Comparison of ENCODE assay signal across 13 mouse cellular contexts in genomic region chr16:35564246-35564905, GRCm38 (mm10). TPM values are rescaled to one million over a fixed set of nuclear protein-coding genes. Genes with fewer than 3 reads are reported as not detected.
DNase-seq lines count a peak whose midpoint lies in the region; ATAC-seq and TF ChIP-seq lines count a peak whose summit lies in the region.
"Had no signal": no experiment of that assay in that cellular context is flagged by ENCODE, and none has a peak within 500 bp of the region (broad histone marks: within the 10 kb centered on the region; RNA-seq: fewer than 3 reads in every experiment).

No protein-coding gene starts in this region.

- H3K27ac ChIP-seq in kidney, embryonic 15.5 days, result no peak overlapping the region
- no peak overlapping the region for H3K27ac ChIP-seq in midbrain, embryonic 15.5 days
- H3K27ac ChIP-seq: heart, embryonic 10.5 days had no signal

- 71% methylated on average over 22 of the region's 22 CpGs for WGBS in kidney, embryonic 15.5 days
- 38% methylated on average over 22 of the region's 22 CpGs for WGBS in midbrain, embryonic 15.5 days

- H3K4me2 ChIP-seq in kidney, embryonic 15.5 days, result 0 out of 2 replicates have a peak overlapping the region, but pooled peaks have one; percentile 10
- peak overlapping the region; percentile 20 for H3K4me2 ChIP-seq in midbrain, embryonic 15.5 days

- H3K9me3 ChIP-seq in kidney, embryonic 15.5 days (replicated peaks), result no peaks in the 10 kb centered on the region
- H3K9me3 ChIP-seq in midbrain, embryonic 15.5 days, result no peaks in the 10 kb centered on the region
- H3K9me3 ChIP-seq: heart, embryonic 10.5 days had no signal

- H3K4me1 ChIP-seq in kidney, embryonic 15.5 days, result peaks cover 27% of the 10 kb centered on the region
- H3K4me1 ChIP-seq in midbrain, embryonic 15.5 days, result peaks cover 28% of the 10 kb centered on the region

- no peak overlapping the region for H3K4me3 ChIP-seq in kidney, embryonic 15.5 days (replicated peaks)
- H3K4me3 ChIP-seq in midbrain, embryonic 15.5 days, result no peak overlapping the region
- H3K4me3 ChIP-seq: heart, embryonic 10.5 days had no signal

- no peak for TF ChIP-seq POLR2A in brain, embryonic 14.5 days (IDR thresholded peaks at IDR 0.05; ENCODE audit: borderline replicate concordance, extremely low read depth, insufficient read depth, insufficient read length, poor library complexity, severe bottlenecking)

- TF ChIP-seq CTCF in brain, embryonic 14.5 days (IDR thresholded peaks at IDR 0.05; ENCODE audit: borderline replicate concordance, extremely low read depth, insufficient read depth, insufficient read length), result no peak

- DNase-seq in kidney, postnatal 14 days, result no peak
- peak; percentile 94 for DNase-seq in brain, embryonic 14.5 days (ENCODE audit: low read depth)
- peak; percentile 59 for DNase-seq in forelimb bud, embryonic 11.5 days (ENCODE audit: low read depth, low spot score)
- DNase-seq in frontal cortex, adult 2 months (ENCODE audit: extremely low spot score in 1 of 2, low spot score in 1 of 2), result no peak
- no peak for DNase-seq in cerebellum, adult 9-10 months
- DNase-seq: adrenal gland, adult 2 months; cerebellum, postnatal 36 days; lung, postnatal 10 days had no signal

- H3K9ac ChIP-seq in kidney, embryonic 15.5 days, result no peak overlapping the region
- no peak overlapping the region for H3K9ac ChIP-seq in midbrain, embryonic 15.5 days

- peak; percentile 29; the same call in 1 of the 2 replicates for ATAC-seq in kidney, embryonic 15.5 days (replicated peaks; ENCODE audit: low FRiP score)
- ATAC-seq in midbrain, embryonic 15.5 days (replicated peaks), result peak; percentile 56
- ATAC-seq in monocyte, adult 5-6 weeks (replicated peaks; ENCODE audit: insufficient number of reproducible peaks, low FRiP score, low TSS enrichment, poor library complexity, severe bottlenecking), result no peak
- ATAC-seq: CD4-positive, CD25-positive, alpha-beta regulatory T cell, adult 4 months had no signal

- H3K36me3 ChIP-seq in kidney, embryonic 15.5 days, result no peaks in the 10 kb centered on the region
- H3K36me3 ChIP-seq in midbrain, embryonic 15.5 days (replicated peaks), result no peaks in the 10 kb centered on the region
- H3K36me3 ChIP-seq: heart, embryonic 10.5 days had no signal

- H3K27me3 ChIP-seq in kidney, embryonic 15.5 days, result peaks cover 7% of the 10 kb centered on the region; the same call in 1 of the 2 replicates
- no peaks in the 10 kb centered on the region for H3K27me3 ChIP-seq in midbrain, embryonic 15.5 days (replicated peaks)

RNA-seq across cellular contexts. Expression of gene Sema5b, which starts 23.4 kb away (rescaled TPM):
- 6.2 and 6.8 TPM in 2 replicates for polyA plus RNA-seq in kidney, embryonic 15.5 days (2015; fragmentation: Nextera tagmentation; extraction: Ambion mirVana)
- polyA plus RNA-seq in brain, embryonic 14.5 days (2012; rRNA removed), result 68.2 and 68.8 TPM in 2 replicates
- 25.4 and 27.7 TPM in 2 replicates for polyA plus RNA-seq in midbrain, embryonic 15.5 days (2015; fragmentation: Nextera tagmentation; extraction: Ambion mirVana)
- polyA plus RNA-seq in frontal cortex, adult 2 months (2012; rRNA removed), result 22.3 and 24.1 TPM in 2 replicates
- total RNA-seq in monocyte, adult 5-6 weeks (2017), result not detected in 3 replicates
- polyA plus RNA-seq: CD4-positive, CD25-positive, alpha-beta regulatory T cell, adult 4 months had no signal

Comparison
In these comparisons a context has a peak if more than half of its experiments do, and no peak if none do; other contexts are left out.
1. DNase-seq: peak in brain, embryonic 14.5 days (single experiment) and forelimb bud, embryonic 11.5 days (single experiment); none in kidney, postnatal 14 days (single experiment), frontal cortex, adult 2 months (0 of 2) and cerebellum, adult 9-10 months (single experiment).